Mouse (Mus musculus) heart, embryonic 10.5 days (tissue): ENCODE measurements at regions not wholly inside any gene's neighbourhood (a gene's known extent, or its start where the extent isn't known, plus 50 kb on each side); places are given as distances from the start of the nearest gene placed in this dataset.

Experiments
- DNase-seq: peaks from one replicate; pipeline ENCODE4 v3.0.0-alpha.2; 2017; ENCODE audit warnings: low spot score
- H3K27ac ChIP-seq: fragments of 300-500 bp; sonication (generic); 2 replicates; pipeline ENCODE4 v1.5.1; 2016; ENCODE audit warnings: mild to moderate bottlenecking
- H3K27me3 ChIP-seq: fragments of 300-500 bp; sonication (generic); 2 replicates; pipeline ENCODE4 v1.6.1; 2016; ENCODE audit warnings: mild to moderate bottlenecking; ENCODE audit not compliant: poor library complexity, insufficient read depth, severe bottlenecking
- H3K36me3 ChIP-seq: fragments of 300-500 bp; sonication (generic); 2 replicates; pipeline ENCODE4 v1.6.1; 2016; ENCODE audit warnings: mild to moderate bottlenecking, moderate library complexity
- H3K4me1 ChIP-seq: fragments of 300-500 bp; sonication (generic); 2 replicates; pipeline ENCODE4 v1.6.1; 2016; ENCODE audit warnings: mild to moderate bottlenecking
- H3K4me3 ChIP-seq: fragments of 300-500 bp; sonication (generic); 2 replicates; pipeline ENCODE4 v1.5.1; 2016; ENCODE audit warnings: mild to moderate bottlenecking, moderate library complexity
- H3K9me3 ChIP-seq: fragments of 300-500 bp; sonication (generic); 2 replicates; pipeline ENCODE4 v1.6.1; 2016; ENCODE audit warnings: mild to moderate bottlenecking, moderate library complexity
- WGBS: fragments of 180-500 bp; shearing (Covaris S2); methylation state at CpG from one replicate; pipeline ENCODE4 v1.1.7; 2016; 5-methylcytosine and 5-hydroxymethylcytosine counted together

GRCm38 (mm10) chr10:16438414-16438813 is 1284.6 kb upstream of the Cited2 start:
- no peak overlapping the region for H3K4me3 ChIP-seq
- no peak overlapping the region for H3K27ac ChIP-seq
- H3K9me3 ChIP-seq, result no peaks in the 10 kb centered on the region
- H3K27me3 ChIP-seq, result no peaks in the 10 kb centered on the region
- WGBS, result 85% methylated on average over 4 of the region's 4 CpGs
- 0 out of 2 replicates have a peak, but pooled peaks cover 6% of the 10 kb centered on the region for H3K4me1 ChIP-seq
- no peaks in the 10 kb centered on the region for H3K36me3 ChIP-seq
- DNase-seq, result no peak

GRCm38 (mm10) chr10:16440932-16441640 is 1281.9 kb upstream of the Cited2 start:
- H3K27ac ChIP-seq, result peak overlapping the region; percentile 84
- H3K36me3 ChIP-seq, result no peaks in the 10 kb centered on the region
- DNase-seq, result no peak
- H3K9me3 ChIP-seq, result no peaks in the 10 kb centered on the region
- H3K27me3 ChIP-seq, result no peaks in the 10 kb centered on the region
- H3K4me3 ChIP-seq, result no peak overlapping the region
- 38% methylated on average over 3 of the region's 3 CpGs for WGBS
- H3K4me1 ChIP-seq, result 0 out of 2 replicates have a peak, but pooled peaks cover 6% of the 10 kb centered on the region

- Histone ChIP-seq H3K9me3 (no peaks in the 10 kb centered on the region), H3K4me3 (no peak overlapping the region), H3K27me3 (no peaks in the 10 kb centered on the region), H3K36me3 (no peaks in the 10 kb centered on the region), H3K4me1 (0 out of 2 replicates have a peak, but pooled peaks cover 6% of the 10 kb centered on the region), H3K27ac (peak overlapping the region; percentile 84)
- DNase-seq, result no peak
- 87% methylated on average over 2 of the region's 2 CpGs for WGBS
These were observed 1281.4 kb upstream of the Cited2 start for GRCm38 (mm10) chr10:16441661-16442072.

- no peaks in the 10 kb centered on the region for H3K36me3 ChIP-seq
- H3K27me3 ChIP-seq, result no peaks in the 10 kb centered on the region
- no peaks in the 10 kb centered on the region for H3K9me3 ChIP-seq
- H3K27ac ChIP-seq, result no peak overlapping the region
- H3K4me1 ChIP-seq, result 0 out of 2 replicates have a peak, but pooled peaks cover 6% of the 10 kb centered on the region
- no peak overlapping the region for H3K4me3 ChIP-seq
- DNase-seq, result no peak
These were observed 1279.1 kb upstream of the Cited2 start for GRCm38 (mm10) chr10:16443901-16444300.

DNA sequence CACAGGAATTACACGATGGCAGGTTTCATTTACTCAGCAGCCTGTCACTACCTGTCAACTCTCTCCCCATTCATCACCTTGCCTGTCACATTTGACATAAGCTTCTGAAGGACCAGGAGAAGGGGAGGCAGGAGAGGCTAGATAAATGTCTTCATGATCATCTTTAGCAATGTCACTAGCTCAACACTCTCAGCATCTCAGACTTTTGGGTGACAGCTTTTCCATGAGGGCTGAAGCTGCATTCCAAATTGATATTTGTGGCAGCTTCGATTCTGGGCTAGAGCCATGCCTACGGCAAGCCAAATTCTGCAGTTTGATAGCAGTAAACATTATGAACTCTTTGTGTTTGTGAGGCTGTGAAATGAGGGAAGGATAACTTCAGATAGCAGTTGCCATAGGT is 1255.1 kb upstream of the Cited2 start:
- Histone ChIP-seq H3K4me1 (no peaks in the 10 kb centered on the region), H3K36me3 (no peaks in the 10 kb centered on the region), H3K27me3 (no peaks in the 10 kb centered on the region), H3K4me3 (no peak overlapping the region), H3K27ac (no peak overlapping the region), H3K9me3 (no peaks in the 10 kb centered on the region)
- no peak for DNase-seq
- WGBS, result 53% methylated on average over 3 of the region's 3 CpGs

GRCm38 (mm10) chr10:16469711-16470110 is 1253.3 kb upstream of the Cited2 start:
- no peak for DNase-seq
- 62% methylated on average over 1 of the region's 1 CpGs for WGBS
- H3K27ac ChIP-seq, result no peak overlapping the region
- H3K36me3 ChIP-seq, result no peaks in the 10 kb centered on the region
- H3K27me3 ChIP-seq, result no peaks in the 10 kb centered on the region
- H3K4me3 ChIP-seq, result no peak overlapping the region
- no peaks in the 10 kb centered on the region for H3K9me3 ChIP-seq
- H3K4me1 ChIP-seq, result no peaks in the 10 kb centered on the region

- Histone ChIP-seq H3K27me3 (no peaks in the 10 kb centered on the region), H3K4me3 (no peak overlapping the region), H3K27ac (no peak overlapping the region), H3K4me1 (no peaks in the 10 kb centered on the region), H3K36me3 (no peaks in the 10 kb centered on the region), H3K9me3 (no peaks in the 10 kb centered on the region)
- WGBS, result 53% methylated on average over 1 of the region's 1 CpGs
- no peak for DNase-seq
These were observed 1249.0 kb upstream of the Cited2 start for GRCm38 (mm10) chr10:16473952-16474521.

DNA sequence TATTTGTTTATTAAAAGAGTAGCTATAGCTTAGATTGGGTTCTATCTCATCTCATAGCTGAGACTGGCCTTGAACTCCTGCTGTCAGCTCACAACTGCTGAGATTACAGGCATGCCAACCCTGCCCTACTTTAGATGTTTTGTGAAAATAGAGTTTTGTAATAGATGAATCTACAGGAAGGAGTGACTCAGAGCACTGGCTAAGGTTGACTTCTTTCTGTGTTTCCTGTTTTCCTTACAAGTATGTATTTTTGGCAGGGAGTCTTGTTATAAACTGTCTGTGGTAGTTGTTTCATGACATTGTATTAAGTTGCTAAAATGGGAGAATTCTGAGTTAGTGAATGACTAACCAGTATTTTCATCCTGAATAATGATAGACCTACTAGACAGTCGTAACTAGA is 1224.4 kb upstream of the Cited2 start:
- H3K4me1 ChIP-seq, result no peaks in the 10 kb centered on the region
- DNase-seq, result no peak
- no peak overlapping the region for H3K4me3 ChIP-seq
- H3K36me3 ChIP-seq, result no peaks in the 10 kb centered on the region
- H3K9me3 ChIP-seq, result no peaks in the 10 kb centered on the region
- H3K27ac ChIP-seq, result no peak overlapping the region
- H3K27me3 ChIP-seq, result no peaks in the 10 kb centered on the region
- 88% methylated on average over 1 of the region's 1 CpGs for WGBS

DNA sequence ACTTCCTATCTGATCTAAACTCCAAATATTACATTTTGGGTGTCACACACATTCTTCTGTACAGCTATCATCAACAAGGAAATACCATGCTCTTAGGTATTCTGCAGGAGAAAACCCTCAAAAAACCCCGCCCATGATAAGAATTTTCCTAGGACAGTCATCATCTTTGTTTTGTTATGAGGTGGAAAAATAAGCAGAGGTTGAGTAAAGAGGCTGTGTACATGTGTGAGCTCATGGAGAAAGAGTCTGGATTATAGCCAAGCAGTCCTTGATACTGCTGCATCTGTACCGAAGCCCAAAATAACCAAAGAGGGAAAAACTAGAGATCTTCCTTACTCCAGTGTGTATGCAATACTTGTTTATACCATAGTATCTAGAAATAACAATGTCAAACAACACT is 1215.3 kb upstream of the Cited2 start:
- no peaks in the 10 kb centered on the region for H3K36me3 ChIP-seq
- WGBS, result 53% methylated on average over 2 of the region's 2 CpGs
- no peaks in the 10 kb centered on the region for H3K27me3 ChIP-seq
- DNase-seq, result no peak
- no peaks in the 10 kb centered on the region for H3K4me1 ChIP-seq
- no peaks in the 10 kb centered on the region for H3K9me3 ChIP-seq
- H3K27ac ChIP-seq, result no peak overlapping the region
- no peak overlapping the region for H3K4me3 ChIP-seq

DNA sequence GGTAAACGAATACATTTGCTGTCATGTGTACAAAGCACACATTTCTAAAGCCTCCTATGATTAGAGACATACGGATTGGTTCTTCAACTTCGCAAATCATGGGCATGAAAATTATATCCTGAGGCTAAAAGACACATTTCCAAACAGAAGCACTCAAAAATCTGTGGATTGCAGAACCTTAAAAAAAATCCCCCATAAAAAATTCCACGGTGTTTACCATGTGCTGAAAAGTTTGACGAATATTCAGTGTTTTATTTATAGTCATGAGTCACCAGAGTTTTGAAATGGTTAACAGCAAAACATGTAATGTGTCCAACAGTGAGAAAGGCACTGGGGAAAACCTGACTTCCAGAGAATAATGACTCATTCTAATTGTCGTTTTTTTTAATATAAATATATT is 1214.9 kb upstream of the Cited2 start:
- H3K27ac ChIP-seq, result no peak overlapping the region
- no peaks in the 10 kb centered on the region for H3K36me3 ChIP-seq
- no peaks in the 10 kb centered on the region for H3K4me1 ChIP-seq
- no peak for DNase-seq
- H3K4me3 ChIP-seq, result no peak overlapping the region
- WGBS, result 74% methylated on average over 6 of the region's 6 CpGs
- H3K9me3 ChIP-seq, result no peaks in the 10 kb centered on the region
- no peaks in the 10 kb centered on the region for H3K27me3 ChIP-seq

DNA sequence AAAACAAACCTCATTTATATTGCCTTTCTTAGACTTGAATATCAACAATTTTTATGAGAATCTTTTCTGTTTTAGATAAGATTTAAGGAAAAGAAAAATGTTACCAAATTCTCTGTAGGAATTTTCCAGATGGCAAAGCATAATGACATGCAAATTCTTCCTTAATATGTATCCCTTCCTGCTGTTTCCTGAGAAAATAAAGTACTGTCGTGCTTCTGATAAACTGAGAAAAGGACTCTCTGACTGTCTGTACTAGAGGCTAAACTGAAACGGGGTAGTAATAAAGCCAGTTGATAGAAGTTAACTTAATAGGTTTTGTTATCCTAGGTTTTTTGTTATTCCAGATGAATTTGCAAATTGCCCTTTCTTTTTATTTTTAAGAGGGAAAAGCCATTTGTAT is 1208.4 kb upstream of the Cited2 start:
- Histone ChIP-seq H3K36me3 (no peaks in the 10 kb centered on the region), H3K4me3 (no peak overlapping the region), H3K4me1 (no peaks in the 10 kb centered on the region), H3K27me3 (no peaks in the 10 kb centered on the region), H3K9me3 (no peaks in the 10 kb centered on the region), H3K27ac (no peak overlapping the region)
- no peak for DNase-seq
- WGBS, result 75% methylated on average over 2 of the region's 2 CpGs

DNA sequence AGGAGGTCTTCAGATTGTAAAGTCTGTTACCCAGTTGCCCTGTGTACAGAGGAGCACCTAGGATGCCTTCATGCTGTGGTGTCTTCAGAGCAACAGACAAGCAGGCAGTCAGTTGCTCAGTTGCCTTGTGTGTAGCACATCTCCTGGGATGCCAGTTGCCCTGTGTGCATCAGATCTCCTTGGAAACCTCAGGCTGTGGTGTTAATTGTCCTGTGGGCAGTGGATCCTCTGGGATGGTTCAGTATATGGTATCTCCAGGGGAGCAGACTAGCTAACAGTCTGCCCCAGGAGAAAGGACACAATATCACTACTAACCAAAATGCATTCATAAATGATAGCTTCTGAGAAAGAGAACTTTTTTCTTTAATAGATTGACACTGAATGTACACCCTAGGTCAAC is 1201.1 kb upstream of the Cited2 start:
- Histone ChIP-seq H3K27ac (no peak overlapping the region), H3K27me3 (no peaks in the 10 kb centered on the region), H3K4me1 (no peaks in the 10 kb centered on the region), H3K4me3 (no peak overlapping the region), H3K36me3 (no peaks in the 10 kb centered on the region), H3K9me3 (no peaks in the 10 kb centered on the region)
- no peak for DNase-seq

DNA sequence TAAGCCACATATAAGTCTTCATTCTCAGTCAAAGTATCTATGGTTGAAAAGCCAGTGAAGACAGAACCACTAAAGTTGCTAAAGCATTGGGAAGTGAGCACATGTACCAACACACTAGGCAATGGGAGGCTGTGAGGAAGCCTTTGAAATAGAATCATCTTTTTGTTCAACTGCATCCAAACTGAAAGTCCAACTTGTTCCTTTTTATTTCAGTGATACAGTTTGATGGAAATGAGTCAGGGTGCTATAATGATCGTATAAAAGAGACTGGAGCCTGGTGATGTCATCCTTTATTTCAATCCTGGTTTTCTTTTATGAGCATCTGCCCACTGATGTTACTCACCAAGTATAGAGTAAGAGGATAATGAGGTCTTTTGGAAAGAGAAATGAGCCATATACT is 1198.9 kb upstream of the Cited2 start:
- H3K36me3 ChIP-seq, result no peaks in the 10 kb centered on the region
- no peaks in the 10 kb centered on the region for H3K9me3 ChIP-seq
- 80% methylated on average over 1 of the region's 1 CpGs for WGBS
- no peak overlapping the region for H3K27ac ChIP-seq
- H3K4me1 ChIP-seq, result no peaks in the 10 kb centered on the region
- H3K4me3 ChIP-seq, result no peak overlapping the region
- no peak for DNase-seq
- H3K27me3 ChIP-seq, result no peaks in the 10 kb centered on the region

- Histone ChIP-seq H3K36me3 (no peaks in the 10 kb centered on the region), H3K9me3 (no peaks in the 10 kb centered on the region), H3K27me3 (no peaks in the 10 kb centered on the region), H3K27ac (no peak overlapping the region), H3K4me3 (no peak overlapping the region), H3K4me1 (no peaks in the 10 kb centered on the region)
- WGBS, result 58% methylated on average over 1 of the region's 1 CpGs
- no peak for DNase-seq
These were observed 1195.3 kb upstream of the Cited2 start for GRCm38 (mm10) chr10:16527693-16528092.
